9 mouse cellular contexts compared by ENCODE assay signal in genomic region chr6:134917087-134917486, GRCm38 (mm10). TPM values are rescaled to one million over a fixed set of nuclear protein-coding genes. Genes with fewer than 3 reads are reported as not detected.
DNase-seq lines count a peak whose midpoint lies in the region; ATAC-seq and TF ChIP-seq lines count a peak whose summit lies in the region.
"Had no signal": no experiment of that assay in that cellular context is flagged by ENCODE, and none has a peak within 500 bp of the region (broad histone marks: within the 10 kb centered on the region; RNA-seq: fewer than 3 reads in every experiment).

No protein-coding gene starts in this region.

- no peaks in the 10 kb centered on the region for H3K27me3 ChIP-seq in cerebellum, adult 2 months (ENCODE audit: control insufficient read depth, insufficient read depth, low read length)
- H3K27me3 ChIP-seq in forebrain, embryonic 13.5 days = no peaks in the 10 kb centered on the region
- H3K27me3 ChIP-seq in hindbrain, embryonic 11.5 days (ENCODE audit: control insufficient read depth, insufficient read depth, low read length) = no peaks in the 10 kb centered on the region
- no peaks in the 10 kb centered on the region for H3K27me3 ChIP-seq in spleen, adult 2 months (ENCODE audit: control insufficient read depth, insufficient read depth, low read length)
- H3K27me3 ChIP-seq: CH12.LX had no signal

- no peak overlapping the region for H3K27ac ChIP-seq in cerebellum, adult 2 months (ENCODE audit: insufficient read depth, low read length)
- H3K27ac ChIP-seq in forebrain, embryonic 13.5 days = no peak overlapping the region
- H3K27ac ChIP-seq in hindbrain, embryonic 11.5 days (ENCODE audit: low read depth, low read length) = no peak overlapping the region
- peak overlapping the region; percentile 36 for H3K27ac ChIP-seq in spleen, adult 2 months (ENCODE audit: insufficient read depth, low read length)

- H3K4me2 ChIP-seq in forebrain, embryonic 13.5 days = peak overlapping the region; percentile 66
- peak overlapping the region; percentile 40 for H3K4me2 ChIP-seq in hindbrain, embryonic 11.5 days (replicated peaks; ENCODE audit: low read depth, low read length)

- no peak for TF ChIP-seq POLR2A in cerebellum, adult 2 months (IDR thresholded peaks at IDR 0.05; ENCODE audit: borderline replicate concordance, insufficient read depth, low read length)
- no peak for TF ChIP-seq POLR2A in spleen, adult 2 months (IDR thresholded peaks at IDR 0.05; ENCODE audit: low read depth, low read length)

- H3K36me3 ChIP-seq in forebrain, embryonic 13.5 days (ENCODE audit: poor library complexity, severe bottlenecking) = peaks cover 2% of the 10 kb centered on the region; the same call in 1 of the 2 replicates
- H3K36me3 ChIP-seq in hindbrain, embryonic 11.5 days (ENCODE audit: control insufficient read depth, insufficient read depth, low read length) = no peaks in the 10 kb centered on the region
- H3K36me3 ChIP-seq in spleen, adult 2 months (ENCODE audit: control insufficient read depth, insufficient read depth, low read length) = peaks cover 2% of the 10 kb centered on the region; the same call in 1 of the 2 replicates

- H3K4me3 ChIP-seq in cerebellum, adult 2 months (replicated peaks; ENCODE audit: insufficient read depth, low read depth, low read length) = peak overlapping the region; percentile 59
- peak overlapping the region; percentile 39 for H3K4me3 ChIP-seq in forebrain, embryonic 13.5 days
- H3K4me3 ChIP-seq in hindbrain, embryonic 11.5 days (ENCODE audit: low read depth, low read length) = peak overlapping the region; percentile 22
- H3K4me3 ChIP-seq in spleen, adult 2 months (ENCODE audit: extremely low read depth, insufficient read depth, insufficient read length) = peak overlapping the region; percentile 62

- intact Hi-C loops in left cerebral cortex, postnatal 25 days (cut with DNase I) = no loop called here

- no peaks in the 10 kb centered on the region for H3K4me1 ChIP-seq in cerebellum, adult 2 months (ENCODE audit: control insufficient read depth, insufficient read depth, low read length)
- H3K4me1 ChIP-seq in forebrain, embryonic 13.5 days = peaks cover 27% of the 10 kb centered on the region
- 0 out of 2 replicates have a peak, but pooled peaks cover 2% of the 10 kb centered on the region for H3K4me1 ChIP-seq in hindbrain, embryonic 11.5 days (replicated peaks; ENCODE audit: control insufficient read depth, insufficient read depth, low read length)
- H3K4me1 ChIP-seq in spleen, adult 2 months (ENCODE audit: control insufficient read depth, insufficient read depth, insufficient read length) = peaks cover 5% of the 10 kb centered on the region; the same call in 1 of the 2 replicates

- peak; percentile 58 to 66 for DNase-seq in cerebellum, adult 2 months
- peak; percentile 73 for DNase-seq in adrenal gland, postnatal 10 days
- peak; percentile 57 for DNase-seq in hindbrain, embryonic 11.5 days (ENCODE audit: low spot score)
- DNase-seq in left cerebral cortex, postnatal 25 days (ENCODE audit: low spot score in 2 of 2) = peak; percentile 48 to 51
- DNase-seq in spleen, adult 2 months (ENCODE audit: low read depth in 1 of 2, low spot score in 2 of 2) = peak in 1 of 2 experiments; percentile 51

- no peak for ATAC-seq in cerebellum, adult (ENCODE audit: insufficient number of reproducible peaks, low FRiP score, low TSS enrichment)
- ATAC-seq in forebrain, embryonic 13.5 days = no peak
- ATAC-seq in hindbrain, embryonic 11.5 days (ENCODE audit: low FRiP score) = no peak
- ATAC-seq in megakaryocyte progenitor cell, adult 5-6 weeks (replicated peaks; ENCODE audit: poor library complexity) = peak; percentile 21; the same call in 1 of the 2 replicates

- no peak for TF ChIP-seq CTCF in cerebellum, adult 2 months (IDR thresholded peaks at IDR 0.05; ENCODE audit: borderline replicate concordance, insufficient read depth, low read depth, low read length)
- no peak for TF ChIP-seq CTCF in spleen, adult 2 months (IDR thresholded peaks at IDR 0.05; ENCODE audit: extremely low read depth, insufficient read depth, insufficient read length, insufficient replicate concordance)

- peak overlapping the region; percentile 60 for H3K9ac ChIP-seq in forebrain, embryonic 13.5 days
- no peak overlapping the region for H3K9ac ChIP-seq in hindbrain, embryonic 11.5 days (ENCODE audit: low read depth, low read length)

- 1% methylated on average over 11 of the region's 11 CpGs for WGBS in cerebellum, adult 2 months
- 1% methylated on average over 11 of the region's 11 CpGs for WGBS in forebrain, embryonic 13.5 days
- WGBS in hindbrain, embryonic 11.5 days = 4% methylated on average over 11 of the region's 11 CpGs
- WGBS in spleen, adult 2 months = 3% methylated on average over 11 of the region's 11 CpGs

- no peaks in the 10 kb centered on the region for H3K9me3 ChIP-seq in forebrain, embryonic 13.5 days (replicated peaks)
- H3K9me3 ChIP-seq in hindbrain, embryonic 11.5 days (ENCODE audit: control insufficient read depth, low read length) = no peaks in the 10 kb centered on the region

RNA-seq across cellular contexts. Expression of gene Cdkn1b, which starts 3.1 kb away (rescaled TPM):
- 45.6 and 52.7 TPM in 2 replicates for polyA plus RNA-seq in cerebellum, adult 2 months (2012; rRNA removed)
- 10 to 100 TPM; 46.2 TPM for total RNA-seq in adrenal gland, postnatal 10 days (2021)
- 48.8 and 58.5 TPM in 2 replicates for polyA plus RNA-seq in forebrain, embryonic 13.5 days (2015; fragmentation: Nextera tagmentation; extraction: Ambion mirVana)
- polyA plus RNA-seq in hindbrain, embryonic 11.5 days (2014; fragmentation: Nextera tagmentation; extraction: Ambion mirVana) = 23.9 and 24.1 TPM in 2 replicates
- total RNA-seq in left cerebral cortex, postnatal 25 days (2021) = 10 to 100 TPM; 40.3 to 43.2 TPM
- total RNA-seq in megakaryocyte progenitor cell, adult 5-6 weeks (2015) = 20.1 and 21.1 TPM in 2 replicates
- 36.8 and 39.1 TPM in 2 replicates for total RNA-seq in megakaryocyte progenitor cell, adult 5-6 weeks (2017)
- 30.3 and 35.3 TPM in 2 replicates for polyA plus RNA-seq in spleen, adult 2 months (2012; rRNA removed)

RNA-seq across cellular contexts. Expression of gene Gpr19, which starts 18.7 kb away (rescaled TPM):
- 30.5 and 32.5 TPM in 2 replicates for polyA plus RNA-seq in cerebellum, adult 2 months (2012; rRNA removed)
- total RNA-seq in adrenal gland, postnatal 10 days (2021) = 10 to 100 TPM in 1 of 2 experiments, 1 to 10 TPM in 1; 7.9 to 11.1 TPM
- polyA plus RNA-seq in forebrain, embryonic 13.5 days (2015; fragmentation: Nextera tagmentation; extraction: Ambion mirVana) = 45.5 and 46.4 TPM in 2 replicates
- polyA plus RNA-seq in hindbrain, embryonic 11.5 days (2014; fragmentation: Nextera tagmentation; extraction: Ambion mirVana) = 27.7 and 29.4 TPM in 2 replicates
- total RNA-seq in left cerebral cortex, postnatal 25 days (2021) = 10 to 100 TPM; 25.3 to 27.3 TPM
- total RNA-seq in megakaryocyte progenitor cell, adult 5-6 weeks (2015) = 7.7 and 12.8 TPM in 2 replicates
- 7.2 and 7.6 TPM in 2 replicates for total RNA-seq in megakaryocyte progenitor cell, adult 5-6 weeks (2017)
- 6.4 and 7.0 TPM in 2 replicates for polyA plus RNA-seq in spleen, adult 2 months (2012; rRNA removed)
